Mouse (Mus musculus): ENCODE measurements at regions not wholly inside any gene's neighbourhood (a gene's known extent, or its start where the extent isn't known, plus 50 kb on each side); places are given as distances from the start of the nearest gene placed in this dataset.
A peak's percentile ranks its signal among the peaks of the same experiment; 100 is the strongest.

GRCm38 (mm10) chr17:63715687-63716086 lies 147.2 kb upstream of the Fer start:
- H3K27me3 ChIP-seq (replicated peaks; ENCODE audit: control insufficient read depth, insufficient read depth, low read length) = no peaks in the 10 kb centered on the region
- no peak for TF ChIP-seq CTCF (IDR thresholded peaks at IDR 0.05; ENCODE audit: low read depth)

GRCm38 (mm10) chr17:63716161-63716560 lies 146.7 kb upstream of the Fer start:
- WGBS = 78% methylated on average over 6 of the region's 6 CpGs
- Histone ChIP-seq H3K36me3 (ENCODE audit: control insufficient read depth, insufficient read depth) (no peaks in the 10 kb centered on the region), H3K4me3 (ENCODE audit: low read depth, low read length) (no peak overlapping the region), H3K4me2 (replicated peaks; ENCODE audit: low read depth) (no peak overlapping the region), H3K9me3 (ENCODE audit: control insufficient read depth) (no peaks in the 10 kb centered on the region), H3K9ac (ENCODE audit: low read depth, low read length) (no peak overlapping the region), H3K4me1 (replicated peaks; ENCODE audit: control insufficient read depth, insufficient read depth, low read length) (no peaks in the 10 kb centered on the region), H3K27me3 (replicated peaks; ENCODE audit: control insufficient read depth, insufficient read depth, low read length) (no peaks in the 10 kb centered on the region), H3K27ac (ENCODE audit: low read depth, low read length) (no peak overlapping the region)
- no peak for ATAC-seq
- no peak for TF ChIP-seq CTCF (IDR thresholded peaks at IDR 0.05; ENCODE audit: low read depth)

More at GRCm38 (mm10) chr17:63715687-63716086, 147.2 kb upstream of the Fer start:
- H3K27ac ChIP-seq (ENCODE audit: low read depth, low read length) = no peak overlapping the region
- no peak for ATAC-seq
- H3K4me2 ChIP-seq (replicated peaks; ENCODE audit: low read depth) = no peak overlapping the region
- no peaks in the 10 kb centered on the region for H3K36me3 ChIP-seq (ENCODE audit: control insufficient read depth, insufficient read depth)
- no peak overlapping the region for H3K4me3 ChIP-seq (ENCODE audit: low read depth, low read length)
- 89% methylated on average over 9 of the region's 9 CpGs for WGBS
- no peaks in the 10 kb centered on the region for H3K4me1 ChIP-seq (replicated peaks; ENCODE audit: control insufficient read depth, insufficient read depth, low read length)
- no peak overlapping the region for H3K9ac ChIP-seq (ENCODE audit: low read depth, low read length)
- H3K9me3 ChIP-seq (ENCODE audit: control insufficient read depth) = no peaks in the 10 kb centered on the region

- Histone ChIP-seq H3K4me2 (replicated peaks; ENCODE audit: low read depth) (no peak overlapping the region), H3K9me3 (ENCODE audit: control insufficient read depth) (no peaks in the 10 kb centered on the region), H3K4me1 (replicated peaks; ENCODE audit: control insufficient read depth, insufficient read depth, low read length) (no peaks in the 10 kb centered on the region), H3K36me3 (ENCODE audit: control insufficient read depth, insufficient read depth) (no peaks in the 10 kb centered on the region), H3K4me3 (ENCODE audit: low read depth, low read length) (no peak overlapping the region), H3K27me3 (replicated peaks; ENCODE audit: control insufficient read depth, insufficient read depth, low read length) (no peaks in the 10 kb centered on the region), H3K9ac (ENCODE audit: low read depth, low read length) (no peak overlapping the region), H3K27ac (ENCODE audit: low read depth, low read length) (no peak overlapping the region)
- no peak for ATAC-seq
- TF ChIP-seq CTCF (IDR thresholded peaks at IDR 0.05; ENCODE audit: low read depth) = no peak
- WGBS = 75% methylated on average over 9 of the region's 9 CpGs
Measured at GRCm38 (mm10) chr17:63717051-63717578, 145.7 kb upstream of the Fer start.

- 74% methylated on average over 16 of the region's 16 CpGs for WGBS
- no peak overlapping the region for H3K4me2 ChIP-seq (replicated peaks; ENCODE audit: low read depth)
Measured at GRCm38 (mm10) chr17:63718972-63719715, 143.7 kb upstream of the Fer start.

GRCm38 (mm10) chr17:63719771-63720170 lies 143.1 kb upstream of the Fer start:
- no peak for ATAC-seq
- no peaks in the 10 kb centered on the region for H3K27me3 ChIP-seq (replicated peaks; ENCODE audit: control insufficient read depth, insufficient read depth, low read length)
- no peak overlapping the region for H3K4me3 ChIP-seq (ENCODE audit: low read depth, low read length)
- no peak overlapping the region for H3K9ac ChIP-seq (ENCODE audit: low read depth, low read length)
- WGBS = 69% methylated on average over 4 of the region's 4 CpGs
- H3K9me3 ChIP-seq (ENCODE audit: control insufficient read depth) = no peaks in the 10 kb centered on the region
- H3K27ac ChIP-seq (ENCODE audit: low read depth, low read length) = no peak overlapping the region
- no peak overlapping the region for H3K4me2 ChIP-seq (replicated peaks; ENCODE audit: low read depth)
- no peak for TF ChIP-seq CTCF (IDR thresholded peaks at IDR 0.05; ENCODE audit: low read depth)
- H3K36me3 ChIP-seq (ENCODE audit: control insufficient read depth, insufficient read depth) = no peaks in the 10 kb centered on the region
- H3K4me1 ChIP-seq (replicated peaks; ENCODE audit: control insufficient read depth, insufficient read depth, low read length) = no peaks in the 10 kb centered on the region

More at GRCm38 (mm10) chr17:63718972-63719715, 143.7 kb upstream of the Fer start:
- Histone ChIP-seq H3K4me1 (replicated peaks; ENCODE audit: control insufficient read depth, insufficient read depth, low read length) (no peaks in the 10 kb centered on the region), H3K27ac (ENCODE audit: low read depth, low read length) (no peak overlapping the region), H3K9me3 (ENCODE audit: control insufficient read depth) (no peaks in the 10 kb centered on the region), H3K27me3 (replicated peaks; ENCODE audit: control insufficient read depth, insufficient read depth, low read length) (no peaks in the 10 kb centered on the region), H3K4me3 (ENCODE audit: low read depth, low read length) (no peak overlapping the region), H3K36me3 (ENCODE audit: control insufficient read depth, insufficient read depth) (no peaks in the 10 kb centered on the region), H3K9ac (ENCODE audit: low read depth, low read length) (no peak overlapping the region)
- no peak for TF ChIP-seq CTCF (IDR thresholded peaks at IDR 0.05; ENCODE audit: low read depth)
- no peak for ATAC-seq

GRCm38 (mm10) chr17:63720883-63721282 lies 142.0 kb upstream of the Fer start:
- no peak overlapping the region for H3K27ac ChIP-seq (ENCODE audit: low read depth, low read length)
- TF ChIP-seq CTCF (IDR thresholded peaks at IDR 0.05; ENCODE audit: low read depth) = peak; percentile 53
- 30% methylated on average over 4 of the region's 4 CpGs for WGBS
- H3K4me3 ChIP-seq (ENCODE audit: low read depth, low read length) = no peak overlapping the region
- H3K9ac ChIP-seq (ENCODE audit: low read depth, low read length) = no peak overlapping the region
- no peaks in the 10 kb centered on the region for H3K36me3 ChIP-seq (ENCODE audit: control insufficient read depth, insufficient read depth)
- H3K4me2 ChIP-seq (replicated peaks; ENCODE audit: low read depth) = no peak overlapping the region
- no peaks in the 10 kb centered on the region for H3K9me3 ChIP-seq (ENCODE audit: control insufficient read depth)
- H3K27me3 ChIP-seq (replicated peaks; ENCODE audit: control insufficient read depth, insufficient read depth, low read length) = no peaks in the 10 kb centered on the region
- ATAC-seq = no peak
- H3K4me1 ChIP-seq (replicated peaks; ENCODE audit: control insufficient read depth, insufficient read depth, low read length) = no peaks in the 10 kb centered on the region

Measured in intestine, postnatal 0 days (tissue).